Mouse (Mus musculus): ENCODE results near the gene Scrt2. TPM values are rescaled to one million over a fixed set of nuclear protein-coding genes. Genes with fewer than 3 reads are reported as not detected.

Gene Scrt2
- polyA plus RNA-seq, 1 experiment from 2014 or later: not detected

GRCm38 (mm10) chr2:152143279-152144157 lies 62.2 kb downstream of the Scrt2 start, which contains the start of gene Tcf15:
Gene Tcf15 (plus strand): TSS chr2:152143561.
- Histone ChIP-seq H3K9ac (ENCODE audit: low read length) (peak within 1 kb of the TSS; percentile 71), H3K4me3 (ENCODE audit: low read length) (peak within 1 kb of the TSS; percentile 62), H3K9me3 (replicated peaks; ENCODE audit: control insufficient read depth, low read length) (no peaks in the 10 kb centered on the region), H3K4me2 (ENCODE audit: low read depth, low read length) (peak within 1 kb of the TSS; percentile 78), H3K27me3 (ENCODE audit: control insufficient read depth, insufficient read depth, low read length) (peaks cover 57% of the 10 kb centered on the region), H3K4me1 (ENCODE audit: control insufficient read depth, insufficient read depth, low read length) (peaks cover 16% of the 10 kb centered on the region), H3K27ac (ENCODE audit: low read length) (no peak within 1 kb of the TSS), H3K36me3 (ENCODE audit: control insufficient read depth, insufficient read depth) (no peaks in the 10 kb centered on the region)
- peak; percentile 84 for ATAC-seq (replicated peaks; ENCODE audit: extremely low read depth, insufficient read depth, low FRiP score)
- under 1% methylated on average over 116 of the region's 118 CpGs for WGBS

DNA sequence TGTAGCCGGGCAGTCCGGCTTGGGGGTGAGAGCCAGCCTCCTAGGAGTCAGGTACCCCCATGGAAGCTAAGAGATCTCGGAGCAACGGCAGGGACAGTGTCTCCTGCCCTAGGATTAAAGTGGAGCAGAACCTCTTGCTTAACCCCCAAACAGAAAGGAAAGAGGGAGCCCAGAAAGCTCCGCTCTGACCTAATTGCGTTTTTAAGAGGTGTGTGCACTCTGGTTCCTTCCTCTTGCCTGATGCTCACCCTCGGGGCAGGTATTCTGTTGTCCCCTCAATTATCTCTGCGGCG lies 62.8 kb downstream of the Scrt2 start:
- Histone ChIP-seq H3K4me2 (ENCODE audit: low read depth, low read length) (peak overlapping the region; percentile 78), H3K4me3 (ENCODE audit: low read length) (peak overlapping the region; percentile 62), H3K9me3 (replicated peaks; ENCODE audit: control insufficient read depth, low read length) (no peaks in the 10 kb centered on the region), H3K27ac (ENCODE audit: low read length) (no peak overlapping the region), H3K36me3 (ENCODE audit: control insufficient read depth, insufficient read depth) (no peaks in the 10 kb centered on the region), H3K27me3 (ENCODE audit: control insufficient read depth, insufficient read depth, low read length) (peaks cover 57% of the 10 kb centered on the region), H3K4me1 (ENCODE audit: control insufficient read depth, insufficient read depth, low read length) (peaks cover 16% of the 10 kb centered on the region), H3K9ac (ENCODE audit: low read length) (peak overlapping the region; percentile 71)
- no peak for ATAC-seq (replicated peaks; ENCODE audit: extremely low read depth, insufficient read depth, low FRiP score)
- 18% methylated on average over 9 of the region's 9 CpGs for WGBS

DNA sequence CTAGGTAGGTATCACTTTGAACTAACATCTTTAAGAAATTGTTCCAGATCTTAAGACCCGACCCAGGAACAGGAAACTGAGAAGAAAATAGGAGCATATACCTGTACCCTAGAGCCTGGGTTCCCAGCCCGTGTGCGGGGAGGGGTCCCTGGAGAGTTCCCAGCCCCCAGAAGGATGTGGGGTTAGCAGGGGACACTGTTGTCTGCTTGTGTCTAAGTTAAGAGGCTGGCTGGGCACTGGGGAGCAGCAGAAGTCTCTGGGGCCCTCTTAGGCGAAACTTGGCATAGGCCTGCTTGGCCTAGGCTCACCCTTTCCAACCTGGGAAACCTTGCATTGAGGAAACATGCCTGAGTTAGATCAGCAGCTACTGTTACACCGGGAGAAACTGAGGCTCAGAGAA lies 63.2 kb downstream of the Scrt2 start:
- H3K27ac ChIP-seq (ENCODE audit: low read length): no peak overlapping the region
- H3K4me3 ChIP-seq (ENCODE audit: low read length): peak overlapping the region; percentile 62
- 63% methylated on average over 5 of the region's 5 CpGs for whole genome bisulfite sequencing
- peak overlapping the region; percentile 71; the same call in 1 of the 2 replicates for H3K9ac ChIP-seq (ENCODE audit: low read length)
- no peak for ATAC-seq (replicated peaks; ENCODE audit: extremely low read depth, insufficient read depth, low FRiP score)
- no peaks in the 10 kb centered on the region for H3K9me3 ChIP-seq (replicated peaks; ENCODE audit: control insufficient read depth, low read length)
- no peaks in the 10 kb centered on the region for H3K36me3 ChIP-seq (ENCODE audit: control insufficient read depth, insufficient read depth)
- H3K27me3 ChIP-seq (ENCODE audit: control insufficient read depth, insufficient read depth, low read length): peaks cover 57% of the 10 kb centered on the region
- H3K4me2 ChIP-seq (ENCODE audit: low read depth, low read length): peak overlapping the region; percentile 78
- peaks cover 16% of the 10 kb centered on the region for H3K4me1 ChIP-seq (ENCODE audit: control insufficient read depth, insufficient read depth, low read length)

Other genes with a start within 250 kb of the Scrt2 start
- gene Rspo4, start 238.6 kb upstream of the Scrt2 start, polyA plus RNA-seq (2015; fragmentation: Nextera tagmentation; extraction: Ambion mirVana): 0.07 TPM in 1 of 2 replicates, not detected in the other
- gene Angpt4, start 170.3 kb upstream of the Scrt2 start, polyA plus RNA-seq (2015; fragmentation: Nextera tagmentation; extraction: Ambion mirVana): 0.69 and 2.0 TPM in 2 replicates
- 10.9 and 12.3 TPM in 2 replicates for gene Fam110a, start 101.3 kb upstream of the Scrt2 start, polyA plus RNA-seq (2015; fragmentation: Nextera tagmentation; extraction: Ambion mirVana)
- 1.1 TPM in 2 replicates for gene Slc52a3, start 85.0 kb upstream of the Scrt2 start, polyA plus RNA-seq (2015; fragmentation: Nextera tagmentation; extraction: Ambion mirVana)
- 7.6 and 10.3 TPM in 2 replicates for gene Srxn1, start 24.0 kb downstream of the Scrt2 start, polyA plus RNA-seq (2015; fragmentation: Nextera tagmentation; extraction: Ambion mirVana)
- gene Tcf15, start 62.0 kb downstream of the Scrt2 start, polyA plus RNA-seq (2015; fragmentation: Nextera tagmentation; extraction: Ambion mirVana): 13.4 and 14.0 TPM in 2 replicates
- gene Csnk2a1, start 145.3 kb downstream of the Scrt2 start, polyA plus RNA-seq (2015; fragmentation: Nextera tagmentation; extraction: Ambion mirVana): 70.9 and 75.7 TPM in 2 replicates
- gene Tbc1d20, start 212.3 kb downstream of the Scrt2 start, polyA plus RNA-seq (2015; fragmentation: Nextera tagmentation; extraction: Ambion mirVana): 33.1 and 34.0 TPM in 2 replicates